Comparison of ENCODE assay signal across 18 mouse cellular contexts in genomic region chr4:44990560-44990959, GRCm38 (mm10).
"Had no signal": no experiment of that assay in that cellular context is flagged by ENCODE, and none has a peak within 500 bp of the region (broad histone marks: within the 10 kb centered on the region; RNA-seq: fewer than 3 reads in every experiment).

No protein-coding gene starts in this region.

- DNase-seq: lung, adult 18-20 months; lung, embryonic 14.5 days; lung, postnatal 10 days; lung, postnatal 4 days; midbrain, embryonic 14.5 days; retina, postnatal 1 day; right cerebral cortex, adult 18-20 months; right cerebral cortex, postnatal 25 days; right cerebral cortex, postnatal 4 days; spleen, adult 18-20 months; thymus, adult 18-20 months; thymus, postnatal 36 days had no signal

- H3K27ac ChIP-seq: liver, embryonic 14.5 days; midbrain, embryonic 12.5 days; neural tube, embryonic 13.5 days; neural tube, embryonic 15.5 days had no signal

- H3K9me3 ChIP-seq: midbrain, embryonic 12.5 days; neural tube, embryonic 13.5 days; neural tube, embryonic 15.5 days had no signal

- H3K27me3 ChIP-seq: midbrain, embryonic 12.5 days; neural tube, embryonic 13.5 days; neural tube, embryonic 15.5 days had no signal

- H3K4me2 ChIP-seq: lung, embryonic 14.5 days; midbrain, embryonic 12.5 days; neural tube, embryonic 13.5 days; neural tube, embryonic 15.5 days had no signal

- H3K9ac ChIP-seq: liver, embryonic 14.5 days; lung, embryonic 14.5 days; midbrain, embryonic 12.5 days; neural tube, embryonic 13.5 days; neural tube, embryonic 15.5 days had no signal

- H3K4me3 ChIP-seq: midbrain, embryonic 12.5 days; myocyte; neural tube, embryonic 13.5 days; neural tube, embryonic 15.5 days had no signal

- ATAC-seq: midbrain, embryonic 16.5 days had no signal

- H3K4me1 ChIP-seq: neural tube, embryonic 13.5 days; neural tube, embryonic 15.5 days had no signal
